Mouse (Mus musculus) neural tube, embryonic 11.5 days (tissue): ENCODE measurements around the gene Rad9b. TPM values are rescaled to one million over a fixed set of nuclear protein-coding genes. Genes with fewer than 3 reads are reported as not detected.

Source experiments
- ATAC-seq: fragments of 200-750 bp; cut with Nextera tagmentation; 2 replicates; pipeline ENCODE4 v1.8.0; 2017; ENCODE audit warnings: moderate number of reproducible peaks, mild to moderate bottlenecking, moderate TSS enrichment, moderate library complexity; ENCODE audit not compliant: insufficient read depth, low FRiP score, low TSS enrichment
- DNase-seq: peaks from one replicate; pipeline ENCODE4 v3.0.0-alpha.2; 2015; ENCODE audit warnings: low spot score
- H3K27ac ChIP-seq: fragments of 300-500 bp; sonication (generic); 2 replicates; pipeline ENCODE4 v1.5.1; 2014; ENCODE audit warnings: low read depth, mild to moderate bottlenecking, low read length
- H3K27me3 ChIP-seq: fragments of 300-500 bp; sonication (generic); 2 replicates; pipeline ENCODE4 v1.6.1; 2014; ENCODE audit warnings: mild to moderate bottlenecking, low read length, mixed read lengths; ENCODE audit not compliant: control insufficient read depth, insufficient read depth
- H3K36me3 ChIP-seq: fragments of 300-500 bp; sonication (generic); 2 replicates; pipeline ENCODE4 v1.6.1; 2014; ENCODE audit warnings: mild to moderate bottlenecking, low read length, moderate library complexity, mixed read lengths; ENCODE audit not compliant: control insufficient read depth, insufficient read depth
- H3K4me1 ChIP-seq: fragments of 300-500 bp; sonication (generic); 2 replicates; pipeline ENCODE4 v1.6.1; 2014; ENCODE audit warnings: low read length, mixed read lengths; ENCODE audit not compliant: control insufficient read depth, insufficient read depth
- H3K4me2 ChIP-seq: fragments of 300-500 bp; sonication (generic); 2 replicates; pipeline ENCODE4 v1.6.1; 2014; ENCODE audit warnings: low read depth, mild to moderate bottlenecking, moderate library complexity
- H3K4me3 ChIP-seq: fragments of 300-500 bp; sonication (generic); 2 replicates; pipeline ENCODE4 v1.5.1; 2014; ENCODE audit warnings: low read depth, low read length
- H3K9ac ChIP-seq: fragments of 300-500 bp; sonication (generic); 2 replicates; pipeline ENCODE4 v1.6.1; 2014; ENCODE audit warnings: mild to moderate bottlenecking, low read length
- H3K9me3 ChIP-seq: fragments of 300-500 bp; sonication (generic); 2 replicates; pipeline ENCODE4 v1.6.1; 2016; ENCODE audit warnings: low read length; ENCODE audit not compliant: control insufficient read depth
- WGBS: fragments of 180-500 bp; shearing (Covaris S2); extraction: QIAGEN DNeasy Blood & Tissue Kit; methylation state at CpG from one replicate; pipeline ENCODE4 v1.1.7; 2014; 5-methylcytosine and 5-hydroxymethylcytosine counted together
- polyA plus RNA-seq: library from polyadenylated mRNA; unstranded; fragments of >200 nt; fragmentation: Nextera tagmentation; extraction: Ambion mirVana; gene quantifications from 2 replicates; pipeline ENCODE4 v1.2.1, GENCODE M21; 2014

Rad9b gene
- 6.9 and 9.3 TPM in 2 replicates for polyA plus RNA-seq

GRCm38 (mm10) chr5:122353807-122354491 lies at the start of gene Rad9b, which contains the start of gene Vps29:
Gene Rad9b (minus strand): TSS chr5:122354233.
Gene Vps29 (plus strand): TSS chr5:122354369.
- peak within 1 kb of the TSS; percentile 77 for H3K4me3 ChIP-seq
- H3K36me3 ChIP-seq, result no peaks in the 10 kb centered on the region
- under 1% methylated on average over 50 of the region's 51 CpGs for WGBS
- H3K9ac ChIP-seq, result peak within 1 kb of the TSS; percentile 83
- peak; percentile 93 for ATAC-seq
- DNase-seq, result peak; percentile 98
- H3K27me3 ChIP-seq, result no peaks in the 10 kb centered on the region
- H3K9me3 ChIP-seq, result no peaks in the 10 kb centered on the region
- peak within 1 kb of the TSS; percentile 65; the same call in 1 of the 2 replicates for H3K27ac ChIP-seq
- H3K4me1 ChIP-seq, result no peaks in the 10 kb centered on the region; the same call in 1 of the 2 replicates
- H3K4me2 ChIP-seq, result peak within 1 kb of the TSS; percentile 78

GRCm38 (mm10) chr5:122403362-122403761 lies 49.3 kb upstream of the Rad9b start:
- DNase-seq, result no peak
- H3K9me3 ChIP-seq, result no peaks in the 10 kb centered on the region
- no peak overlapping the region for H3K4me3 ChIP-seq
- no peak overlapping the region for H3K27ac ChIP-seq
- H3K9ac ChIP-seq, result no peak overlapping the region
- 94% methylated on average over 12 of the region's 12 CpGs for WGBS
- no peak for ATAC-seq
- peaks cover 23% of the 10 kb centered on the region for H3K36me3 ChIP-seq
- no peaks in the 10 kb centered on the region for H3K4me1 ChIP-seq
- no peak overlapping the region for H3K4me2 ChIP-seq
- H3K27me3 ChIP-seq, result no peaks in the 10 kb centered on the region

- WGBS, result 91% methylated on average over 5 of the region's 5 CpGs
- no peak for DNase-seq
- peaks cover 23% of the 10 kb centered on the region for H3K36me3 ChIP-seq
Measured at GRCm38 (mm10) chr5:122402772-122403171, 48.7 kb upstream of the Rad9b start.

GRCm38 (mm10) chr5:122402160-122402559 lies 48.1 kb upstream of the Rad9b start:
- 80% methylated on average over 13 of the region's 13 CpGs for WGBS
- H3K36me3 ChIP-seq, result peaks cover 25% of the 10 kb centered on the region

More at GRCm38 (mm10) chr5:122402772-122403171, 48.7 kb upstream of the Rad9b start:
- H3K4me1 ChIP-seq, result no peaks in the 10 kb centered on the region
- no peak overlapping the region for H3K4me2 ChIP-seq
- no peak for ATAC-seq
- H3K4me3 ChIP-seq, result no peak overlapping the region
- H3K9ac ChIP-seq, result no peak overlapping the region
- no peaks in the 10 kb centered on the region for H3K9me3 ChIP-seq
- no peaks in the 10 kb centered on the region for H3K27me3 ChIP-seq
- H3K27ac ChIP-seq, result no peak overlapping the region

GRCm38 (mm10) chr5:122401303-122401640 lies 47.2 kb upstream of the Rad9b start:
- no peak overlapping the region for H3K4me3 ChIP-seq
- no peaks in the 10 kb centered on the region for H3K4me1 ChIP-seq
- DNase-seq, result peak; percentile 63
- no peak overlapping the region for H3K9ac ChIP-seq
- 30% methylated on average over 8 of the region's 8 CpGs for WGBS
- H3K27ac ChIP-seq, result no peak overlapping the region
- no peaks in the 10 kb centered on the region for H3K27me3 ChIP-seq
- H3K36me3 ChIP-seq, result peaks cover 21% of the 10 kb centered on the region
- ATAC-seq, result no peak
- H3K9me3 ChIP-seq, result no peaks in the 10 kb centered on the region
- H3K4me2 ChIP-seq, result no peak overlapping the region

More at GRCm38 (mm10) chr5:122402160-122402559, 48.1 kb upstream of the Rad9b start:
- Histone ChIP-seq H3K27me3 (no peaks in the 10 kb centered on the region), H3K9me3 (no peaks in the 10 kb centered on the region), H3K4me2 (no peak overlapping the region), H3K4me3 (no peak overlapping the region), H3K27ac (no peak overlapping the region), H3K4me1 (no peaks in the 10 kb centered on the region), H3K9ac (no peak overlapping the region)
- ATAC-seq (no peak), DNase-seq (no peak)

GRCm38 (mm10) chr5:122400628-122401302 lies 46.7 kb upstream of the Rad9b start:
- Histone ChIP-seq H3K9ac (no peak overlapping the region), H3K36me3 (peaks cover 21% of the 10 kb centered on the region), H3K4me2 (no peak overlapping the region), H3K27ac (no peak overlapping the region), H3K4me3 (no peak overlapping the region), H3K9me3 (no peaks in the 10 kb centered on the region), H3K4me1 (no peaks in the 10 kb centered on the region), H3K27me3 (no peaks in the 10 kb centered on the region)
- ATAC-seq (no peak), DNase-seq (no peak)
- WGBS, result 86% methylated on average over 18 of the region's 18 CpGs

- ATAC-seq (no peak), DNase-seq (no peak)
- H3K27ac ChIP-seq, result no peak overlapping the region
- no peak overlapping the region for H3K9ac ChIP-seq
- H3K27me3 ChIP-seq, result no peaks in the 10 kb centered on the region
- no peak overlapping the region for H3K4me2 ChIP-seq
- H3K4me3 ChIP-seq, result no peak overlapping the region
- WGBS, result 97% methylated on average over 8 of the region's 8 CpGs
- H3K36me3 ChIP-seq, result peaks cover 18% of the 10 kb centered on the region
- H3K4me1 ChIP-seq, result no peaks in the 10 kb centered on the region
- no peaks in the 10 kb centered on the region for H3K9me3 ChIP-seq
Measured at GRCm38 (mm10) chr5:122399871-122400270, 45.8 kb upstream of the Rad9b start.

- WGBS, result 92% methylated on average over 8 of the region's 8 CpGs
- DNase-seq, result no peak
Measured at GRCm38 (mm10) chr5:122397495-122397894, 43.5 kb upstream of the Rad9b start.

GRCm38 (mm10) chr5:122396791-122397190 lies 42.8 kb upstream of the Rad9b start:
- Histone ChIP-seq H3K9ac (no peak overlapping the region), H3K27ac (no peak overlapping the region), H3K27me3 (no peaks in the 10 kb centered on the region), H3K36me3 (peaks cover 6% of the 10 kb centered on the region), H3K4me2 (no peak overlapping the region), H3K9me3 (no peaks in the 10 kb centered on the region), H3K4me3 (no peak overlapping the region), H3K4me1 (no peaks in the 10 kb centered on the region)
- WGBS, result 95% methylated on average over 10 of the region's 10 CpGs
- DNase-seq (no peak), ATAC-seq (no peak)

More at GRCm38 (mm10) chr5:122397495-122397894, 43.5 kb upstream of the Rad9b start:
- Histone ChIP-seq H3K9ac (no peak overlapping the region), H3K36me3 (peaks cover 6% of the 10 kb centered on the region), H3K27me3 (no peaks in the 10 kb centered on the region), H3K4me3 (no peak overlapping the region), H3K9me3 (no peaks in the 10 kb centered on the region), H3K4me1 (no peaks in the 10 kb centered on the region), H3K4me2 (no peak overlapping the region), H3K27ac (no peak overlapping the region)
- ATAC-seq, result no peak
